8 mouse cellular contexts compared by ENCODE assay signal in genomic region chr13:117220501-117221321, GRCm38 (mm10). TPM values are rescaled to one million over a fixed set of nuclear protein-coding genes. Genes with fewer than 3 reads are reported as not detected.
A peak's percentile ranks its signal among the peaks of the same experiment; 100 is the strongest.
DNase-seq lines count a peak whose midpoint lies in the region; ATAC-seq and TF ChIP-seq lines count a peak whose summit lies in the region.

Gm17509 (minus strand) TSS chr13:117221075.

- DNase-seq in brain, embryonic 14.5 days (ENCODE audit: low read depth): peak; percentile 84
- peak; percentile 10 for DNase-seq in heart, postnatal 25 days (ENCODE audit: low spot score)
- DNase-seq in layer of hippocampus, adult 8-10 months (ENCODE audit: low spot score in 2 of 2): peak; percentile 34 to 56
- peak; percentile 64 for DNase-seq in lung, adult 2 months
- peak; percentile 69 to 82 for DNase-seq in thymus, adult 18-20 months

- H3K9ac ChIP-seq in ES-Bruce4 (ENCODE audit: low read depth, poor library complexity, severe bottlenecking): peak within 1 kb of the TSS; percentile 97
- peak within 1 kb of the TSS; percentile 87 for H3K9ac ChIP-seq in neural tube, embryonic 13.5 days

- peaks cover 11% of the 10 kb centered on the region for H3K4me1 ChIP-seq in ES-Bruce4 (ENCODE audit: control insufficient read depth, insufficient read depth, low read length)
- H3K4me1 ChIP-seq in embryonic fibroblast, embryonic 13.5 days (ENCODE audit: control insufficient read depth, insufficient read depth, low read length): peaks cover 8% of the 10 kb centered on the region
- peaks cover 3% of the 10 kb centered on the region; the same call in 1 of the 2 replicates for H3K4me1 ChIP-seq in lung, adult 2 months (ENCODE audit: control insufficient read depth, insufficient read depth, low read length)
- peaks cover 9% of the 10 kb centered on the region; the same call in 1 of the 2 replicates for H3K4me1 ChIP-seq in neural tube, embryonic 13.5 days (replicated peaks)

- H3K27ac ChIP-seq in ES-Bruce4 (ENCODE audit: insufficient read depth, low read length): peak within 1 kb of the TSS; percentile 93
- no peak within 1 kb of the TSS for H3K27ac ChIP-seq in embryonic fibroblast, embryonic 13.5 days (ENCODE audit: insufficient read depth, low read length)
- H3K27ac ChIP-seq in neural tube, embryonic 13.5 days (replicated peaks): peak within 1 kb of the TSS; percentile 86

- peak within 1 kb of the TSS; percentile 97 for H3K4me3 ChIP-seq in ES-Bruce4 (ENCODE audit: low read depth, low read length)
- peak within 1 kb of the TSS; percentile 69 for H3K4me3 ChIP-seq in embryonic fibroblast, embryonic 13.5 days (ENCODE audit: insufficient read depth, low read length)
- peak within 1 kb of the TSS; percentile 66 for H3K4me3 ChIP-seq in lung, adult 2 months (replicated peaks; ENCODE audit: extremely low read depth, low read depth, low read length)
- peak within 1 kb of the TSS; percentile 73 for H3K4me3 ChIP-seq in neural tube, embryonic 13.5 days

- TF ChIP-seq CTCF in ES-Bruce4 (IDR thresholded peaks at IDR 0.05; ENCODE audit: low read depth, low read length): no peak
- TF ChIP-seq CTCF in brain, embryonic 14.5 days (IDR thresholded peaks at IDR 0.05; ENCODE audit: borderline replicate concordance, extremely low read depth, insufficient read depth, insufficient read length): no peak
- TF ChIP-seq CTCF in embryonic fibroblast, embryonic 13.5 days (IDR thresholded peaks at IDR 0.05; ENCODE audit: borderline replicate concordance, insufficient read depth, low read length): no peak
- no peak for TF ChIP-seq CTCF in lung, adult 2 months (IDR thresholded peaks at IDR 0.05; ENCODE audit: insufficient read depth, low read length)

- peak; percentile 93 for ATAC-seq in neural tube, embryonic 13.5 days (ENCODE audit: low read depth)

- H3K9me3 ChIP-seq in ES-Bruce4 (replicated peaks; ENCODE audit: control insufficient read depth, insufficient read depth, low read length, poor library complexity, severe bottlenecking): no peaks in the 10 kb centered on the region
- H3K9me3 ChIP-seq in neural tube, embryonic 13.5 days: no peaks in the 10 kb centered on the region

- TF ChIP-seq POLR2A in ES-Bruce4 (IDR thresholded peaks at IDR 0.05; ENCODE audit: insufficient read depth, low read length): peak; percentile 72
- TF ChIP-seq POLR2A in brain, embryonic 14.5 days (IDR thresholded peaks at IDR 0.05; ENCODE audit: borderline replicate concordance, extremely low read depth, insufficient read depth, insufficient read length, poor library complexity, severe bottlenecking): peak; percentile 61; the same call in 1 of the 2 replicates
- TF ChIP-seq POLR2A in embryonic fibroblast, embryonic 13.5 days (IDR thresholded peaks at IDR 0.05; ENCODE audit: low read depth, low read length): peak; percentile 68; the same call in 1 of the 2 replicates
- TF ChIP-seq POLR2A in lung, adult 2 months (IDR thresholded peaks at IDR 0.05; ENCODE audit: borderline replicate concordance, extremely low read depth, low read depth, low read length): peak; percentile 56; the same call in 1 of the 2 replicates

- WGBS in lung, adult 2 months: under 1% methylated on average over 67 of the region's 67 CpGs
- under 1% methylated on average over 67 of the region's 67 CpGs for WGBS in neural tube, embryonic 13.5 days

- peak within 1 kb of the TSS; percentile 68 for H3K4me2 ChIP-seq in neural tube, embryonic 13.5 days

- no peak for TF ChIP-seq EP300 in ES-Bruce4 (IDR thresholded peaks at IDR 0.05; ENCODE audit: insufficient read depth, low read depth, low read length)

- H3K27me3 ChIP-seq in ES-Bruce4 (ENCODE audit: control insufficient read depth, insufficient read depth, low read length, poor library complexity, severe bottlenecking): no peaks in the 10 kb centered on the region
- H3K27me3 ChIP-seq in neural tube, embryonic 13.5 days: peaks cover 7% of the 10 kb centered on the region; the same call in 1 of the 2 replicates

- H3K36me3 ChIP-seq in ES-Bruce4 (ENCODE audit: control insufficient read depth, insufficient read depth, low read length, poor library complexity, severe bottlenecking): no peaks in the 10 kb centered on the region
- H3K36me3 ChIP-seq in neural tube, embryonic 13.5 days: no peaks in the 10 kb centered on the region

- intact Hi-C loops in heart, postnatal 25 days (cut with DNase I): no loop called here

RNA-seq across cellular contexts. Expression of gene Gm17509, which starts in this region (rescaled TPM):
- polyA plus RNA-seq in ES-Bruce4 (2011; ENCODE audit: insufficient read depth, insufficient read length, low read depth, missing spikeins): 0.27 and 0.58 TPM in 2 replicates
- 0.78 and 1.0 TPM in 2 replicates for polyA plus RNA-seq in brain, embryonic 14.5 days (2012; rRNA removed)
- not detected in 2 replicates for polyA plus RNA-seq in embryonic fibroblast, embryonic 13.5 days (2011; ENCODE audit: insufficient read length, low read depth, missing spikeins)
- not detected for total RNA-seq in heart, postnatal 25 days (2021)
- total RNA-seq in layer of hippocampus, adult 8-10 months (2022): 1 to 10 TPM in 3 of 4 experiments, under 1 TPM in 1; 0.93 to 1.8 (median 1.2) TPM
- polyA plus RNA-seq in lung, adult 2 months (2012; rRNA removed): 0.11 and 0.12 TPM in 2 replicates
- polyA plus RNA-seq in neural tube, embryonic 13.5 days (2015; fragmentation: Nextera tagmentation; extraction: Ambion mirVana): 0.18 and 0.32 TPM in 2 replicates

Comparison
In these comparisons a context has a peak if more than half of its experiments do, and no peak if none do; other contexts are left out.
1. Peak in DNase-seq in heart, postnatal 25 days; RNA of the gene not detected or under 1 TPM.
2. Peak in DNase-seq and H3K4me3 ChIP-seq in lung, adult 2 months; RNA of the gene not detected or under 1 TPM.
3. Peak in ATAC-seq, H3K4me3 ChIP-seq, H3K27ac ChIP-seq, H3K9ac ChIP-seq and H3K4me2 ChIP-seq in neural tube, embryonic 13.5 days; RNA of the gene not detected or under 1 TPM.
4. DNase-seq: peak in every context shown above with its lines; median percentile 84 in brain, embryonic 14.5 days; 76 in thymus, adult 18-20 months; 64 in lung, adult 2 months; 45 in layer of hippocampus, adult 8-10 months; 10 in heart, postnatal 25 days.